Mouse (Mus musculus): Measurements from ENCODE around the gene Ptpru.

GRCm38 (mm10) chr4:131879692-131880091, 41.6 kb upstream of the Ptpru start:
- TF ChIP-seq CTCF (IDR thresholded peaks at IDR 0.05; ENCODE audit: low read depth, low read length) (no peak), EP300 (IDR thresholded peaks at IDR 0.05; ENCODE audit: insufficient read depth, low read depth, low read length) (no peak)
